Mouse (Mus musculus) MEL (cell line): ENCODE measurements at regions not wholly inside any gene's neighbourhood (a gene's known extent, or its start where the extent isn't known, plus 50 kb on each side); places are given as distances from the start of the nearest gene placed in this dataset.

Experiments used
- DNase-seq: peaks from one replicate; pipeline ENCODE4 v3.0.0; 2011; ENCODE audit warnings: low read depth, low spot score
- H3K27ac ChIP-seq: 2 replicates; pipeline ENCODE4 v1.5.1; 2012; ENCODE audit warnings: low read depth, mild to moderate bottlenecking, control low read depth, low read length, moderate library complexity; ENCODE audit not compliant: control insufficient read depth
- H3K27me3 ChIP-seq, 2 experiments: fragments of 150-350 bp in 1 of 2; sonication (generic) in 1 of 2; 2 replicates each; pipeline ENCODE4 v1.6.1; 2012; ENCODE audit warnings: low read length in 2 of 2, mild to moderate bottlenecking in 2 of 2, improper control_type of control experiment in 1 of 2, moderate library complexity in 1 of 2; ENCODE audit not compliant: insufficient read depth in 2 of 2, control insufficient read depth in 1 of 2
- H3K36me3 ChIP-seq, 2 experiments: 2 replicates each; pipeline ENCODE4 v1.6.1; 2012 to 2014; ENCODE audit warnings: low read length in 2 of 2, improper control_type of control experiment in 1 of 2, inconsistent platforms in 1 of 2, mild to moderate bottlenecking in 1 of 2; ENCODE audit not compliant: insufficient read depth in 2 of 2, control insufficient read depth in 1 of 2
- H3K4me1 ChIP-seq, 2 experiments: fragments of 150-350 bp in 1 of 2; sonication (generic) in 1 of 2; 2 replicates each; pipeline ENCODE4 v1.6.1; 2012; ENCODE audit warnings: low read length in 2 of 2, improper control_type of control experiment in 1 of 2, mild to moderate bottlenecking in 1 of 2; ENCODE audit not compliant: insufficient read depth in 2 of 2, control insufficient read depth in 1 of 2
- H3K4me3 ChIP-seq, 2 experiments: fragments of 150-350 bp in 1 of 2; sonication (generic) in 1 of 2; 2 replicates each; pipeline ENCODE4 v1.5.1; 2012; ENCODE audit warnings: low read depth in 2 of 2, low read length in 2 of 2, mild to moderate bottlenecking in 2 of 2, moderate library complexity in 2 of 2, control low read depth in 1 of 2, improper control_type of control experiment in 1 of 2; ENCODE audit not compliant: control insufficient read depth in 1 of 2, insufficient read depth in 1 of 2
- H3K79me2 ChIP-seq: 2 replicates; pipeline ENCODE4 v1.6.1; 2012; ENCODE audit warnings: mild to moderate bottlenecking, low read length, moderate library complexity; ENCODE audit not compliant: control insufficient read depth, poor library complexity, insufficient read depth
- H3K9ac ChIP-seq: 2 replicates; pipeline ENCODE4 v1.6.1; 2012; ENCODE audit warnings: low read depth, mild to moderate bottlenecking, control low read depth, low read length, moderate library complexity; ENCODE audit not compliant: control insufficient read depth, poor library complexity, severe bottlenecking
- H3K9me3 ChIP-seq: fragments of 150-350 bp; sonication (generic); replicated peaks from 2 replicates; pipeline ENCODE4 v1.6.1; 2012; ENCODE audit warnings: mild to moderate bottlenecking, low read length, improper control_type of control experiment, moderate library complexity; ENCODE audit not compliant: insufficient read depth
- CHD1 ChIP-seq: IDR thresholded peaks from 2 replicates; pipeline ENCODE4 v1.6.1; 2012; ENCODE audit warnings: low read depth, mild to moderate bottlenecking, inconsistent platforms, low read length, improper control_type of control experiment
- CHD2 ChIP-seq: IDR thresholded peaks from 2 replicates; pipeline ENCODE4 v1.6.1; 2011; ENCODE audit warnings: low read length, improper control_type of control experiment
- E2F4 ChIP-seq: IDR thresholded peaks from 2 replicates; pipeline ENCODE4 v1.6.1; 2011; ENCODE audit warnings: low read depth, low read length, improper control_type of control experiment, borderline replicate concordance
- ELF1 ChIP-seq: IDR thresholded peaks from 2 replicates; pipeline ENCODE4 v1.6.1; 2014; ENCODE audit warnings: low read depth, mild to moderate bottlenecking, inconsistent platforms, low read length, improper control_type of control experiment, moderate library complexity
- EP300 ChIP-seq, 2 experiments: IDR thresholded peaks; 2 replicates each; pipeline ENCODE4 v1.6.1; 2011; ENCODE audit warnings: improper control_type of control experiment in 2 of 2, low read length in 2 of 2, low read depth in 1 of 2, mild to moderate bottlenecking in 1 of 2
- ETS1 ChIP-seq: IDR thresholded peaks from 2 replicates; pipeline ENCODE4 v1.6.1; 2012; ENCODE audit warnings: low read depth, mild to moderate bottlenecking, inconsistent platforms, low read length, improper control_type of control experiment, moderate library complexity
- GABPA ChIP-seq: IDR thresholded peaks from 2 replicates; pipeline ENCODE4 v1.6.1; 2012; ENCODE audit warnings: low read depth, mild to moderate bottlenecking, inconsistent platforms, low read length, improper control_type of control experiment, moderate library complexity
- GATA1 ChIP-seq: IDR thresholded peaks from 2 replicates; pipeline ENCODE4 v1.6.1; 2011; ENCODE audit warnings: low read depth, low read length, improper control_type of control experiment
- JUND ChIP-seq: IDR thresholded peaks from 2 replicates; pipeline ENCODE4 v1.6.1; 2011; ENCODE audit warnings: low read depth, mild to moderate bottlenecking, improper control_type of control experiment, low read length
- MYC ChIP-seq: IDR thresholded peaks from 2 replicates; pipeline ENCODE4 v1.6.1; 2011; ENCODE audit warnings: low read depth, mild to moderate bottlenecking, low read length, improper control_type of control experiment, moderate library complexity
- POLR2A ChIP-seq, 2 experiments: IDR thresholded peaks; 2 replicates each; pipeline ENCODE4 v1.6.1; 2011 to 2012; ENCODE audit warnings: low read length in 2 of 2, mild to moderate bottlenecking in 2 of 2, control low read depth in 1 of 2, improper control_type of control experiment in 1 of 2, low read depth in 1 of 2, moderate library complexity in 1 of 2; ENCODE audit not compliant: control insufficient read depth in 1 of 2, insufficient read depth in 1 of 2, poor library complexity in 1 of 2
- POLR2AphosphoS2 ChIP-seq: IDR thresholded peaks from 2 replicates; pipeline ENCODE4 v1.6.1; 2011; ENCODE audit warnings: low read length, improper control_type of control experiment
- POLR2AphosphoS5 ChIP-seq: IDR thresholded peaks from 2 replicates; pipeline ENCODE4 v1.6.1; 2012; ENCODE audit warnings: low read depth, borderline replicate concordance, mild to moderate bottlenecking, inconsistent platforms, low read length, moderate library complexity, mixed read lengths
- RCOR1 ChIP-seq: IDR thresholded peaks from 2 replicates; pipeline ENCODE4 v1.6.1; 2012; ENCODE audit warnings: low read depth, mild to moderate bottlenecking, inconsistent platforms, low read length, improper control_type of control experiment
- TAL1 ChIP-seq: IDR thresholded peaks from 2 replicates; pipeline ENCODE4 v1.6.1; 2012; ENCODE audit warnings: mild to moderate bottlenecking, inconsistent platforms, low read length, moderate library complexity, mixed read lengths
- TBP ChIP-seq: IDR thresholded peaks from 2 replicates; pipeline ENCODE4 v1.8.0; 2011; ENCODE audit warnings: low read depth, low read length, improper control_type of control experiment
- UBTF ChIP-seq: IDR thresholded peaks from 2 replicates; pipeline ENCODE4 v1.6.1; 2012; ENCODE audit warnings: low read depth, mild to moderate bottlenecking, inconsistent platforms, low read length, improper control_type of control experiment, moderate library complexity, borderline replicate concordance; ENCODE audit not compliant: insufficient read depth
- USF1 ChIP-seq: IDR thresholded peaks from 2 replicates; pipeline ENCODE4 v1.6.1; 2014; ENCODE audit warnings: low read depth, mild to moderate bottlenecking, inconsistent platforms, low read length, improper control_type of control experiment, moderate library complexity
- ZMIZ1 ChIP-seq: IDR thresholded peaks from 2 replicates; pipeline ENCODE4 v1.6.1; 2012; ENCODE audit warnings: low read depth, mild to moderate bottlenecking, inconsistent platforms, low read length, improper control_type of control experiment, moderate library complexity
- ZNF384 ChIP-seq: IDR thresholded peaks from 2 replicates; pipeline ENCODE4 v1.6.1; 2012; ENCODE audit warnings: low read depth, mild to moderate bottlenecking, inconsistent platforms, low read length, improper control_type of control experiment

DNA sequence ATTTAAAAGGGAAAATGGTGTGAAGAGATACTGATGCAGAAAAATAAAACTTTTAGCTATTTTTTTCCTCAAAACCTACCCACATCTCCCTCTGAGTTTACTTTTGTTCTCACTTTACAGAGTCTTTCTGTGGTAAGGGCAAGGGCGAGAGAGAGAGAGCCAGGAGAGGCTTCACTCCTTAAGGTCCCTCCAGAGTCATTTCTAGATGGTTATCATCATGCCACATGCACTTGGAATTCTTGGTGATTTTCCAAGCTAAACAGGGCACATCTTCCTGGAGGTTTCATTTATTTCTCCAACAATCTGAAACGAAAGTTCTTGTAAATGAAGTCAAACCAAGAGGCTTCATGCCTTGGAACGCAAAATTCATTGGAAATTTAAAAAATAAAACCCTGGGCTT, 130.0 kb upstream of the Cdkn2b start:
- Histone ChIP-seq H3K4me3 (no peak overlapping the region), H3K27ac (no peak overlapping the region), H3K4me1 (peaks cover 7 to 22% of the 10 kb centered on the region in 2 experiments), H3K79me2 (no peaks in the 10 kb centered on the region), H3K27me3 (no peaks in the 10 kb centered on the region), H3K36me3 (peaks cover 0 to 17% of the 10 kb centered on the region in 2 experiments; a peak in 2 of 4 replicates), H3K9ac (no peak overlapping the region), H3K9me3 (no peaks in the 10 kb centered on the region)
- TF ChIP-seq GATA1 (no peak), CHD2 (no peak), E2F4 (no peak), ELF1 (no peak), ZMIZ1 (no peak), POLR2AphosphoS5 (no peak), MYC (no peak), JUND (no peak), USF1 (no peak)
- no peak for DNase-seq

DNA sequence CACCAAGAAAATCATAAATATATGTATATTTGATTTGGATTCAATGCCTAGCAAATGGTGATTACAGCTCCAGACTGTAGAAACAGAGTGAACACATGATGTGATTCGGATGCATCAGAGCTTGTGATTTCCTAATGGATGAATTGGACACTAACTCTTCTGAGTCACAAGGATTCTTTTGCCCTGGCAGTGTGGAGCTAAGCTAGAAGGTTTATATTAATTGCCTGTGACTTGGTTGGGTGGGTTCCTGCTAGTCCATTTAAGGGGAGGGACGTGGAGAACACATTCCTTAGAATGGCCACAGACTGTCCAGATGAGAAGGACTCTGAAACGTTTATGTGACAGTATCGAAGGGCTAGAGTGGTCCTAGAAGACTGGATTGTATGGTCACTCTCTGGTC, 129.5 kb upstream of the Cdkn2b start:
- H3K4me3 ChIP-seq, result no peak overlapping the region
- H3K27ac ChIP-seq, result no peak overlapping the region
- H3K79me2 ChIP-seq, result no peaks in the 10 kb centered on the region
- peaks cover 0 to 18% of the 10 kb centered on the region in 2 experiments; a peak in 2 of 4 replicates for H3K36me3 ChIP-seq
- DNase-seq, result no peak
- H3K4me1 ChIP-seq, result peaks cover 9 to 17% of the 10 kb centered on the region in 2 experiments
- H3K27me3 ChIP-seq, result no peaks in the 10 kb centered on the region
- no peak overlapping the region for H3K9ac ChIP-seq
- TF ChIP-seq RCOR1 (no peak), ZMIZ1 (no peak), UBTF (no peak), ZNF384 (no peak), ETS1 (no peak), EP300 (IDR thresholded peaks at IDR 0.05; ENCODE audit: low read depth in 1 of 2, low read length in 2 of 2) (no peak), GATA1 (no peak), POLR2A (IDR thresholded peaks at IDR 0.05; ENCODE audit: control insufficient read depth in 1 of 2, insufficient read depth in 1 of 2, low read depth in 1 of 2, low read length in 2 of 2, poor library complexity in 1 of 2) (no peak), GABPA (no peak)
- no peaks in the 10 kb centered on the region for H3K9me3 ChIP-seq

DNA sequence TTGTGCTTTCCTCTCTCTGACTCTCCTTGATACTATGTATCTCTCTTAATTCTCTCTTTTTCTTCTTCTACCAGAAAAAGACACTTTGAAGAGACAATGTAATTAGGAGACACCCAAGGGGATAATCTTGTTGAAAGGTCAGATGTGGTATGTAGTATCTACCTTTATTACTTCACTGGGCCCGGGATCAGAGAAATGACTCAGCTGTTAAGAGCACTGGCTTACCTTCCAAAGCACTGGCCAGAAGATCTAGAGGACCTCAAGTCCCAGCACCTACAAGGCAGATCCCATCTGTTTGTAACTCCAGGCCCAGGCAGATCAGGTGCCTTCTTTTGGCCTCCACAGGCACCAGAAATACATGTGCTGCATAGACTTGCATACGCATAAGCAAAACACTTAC, 127.8 kb upstream of the Cdkn2b start:
- H3K9me3 ChIP-seq, result no peaks in the 10 kb centered on the region
- no peak for TF ChIP-seq ZNF384
- no peak for TF ChIP-seq TAL1
- TF ChIP-seq EP300 (IDR thresholded peaks at IDR 0.05; ENCODE audit: low read depth in 1 of 2, low read length in 2 of 2), result no peak
- no peak for TF ChIP-seq JUND
- no peak for TF ChIP-seq CHD1
- no peak for TF ChIP-seq MYC
- no peak for TF ChIP-seq POLR2AphosphoS2
- TF ChIP-seq TBP, result no peak
- no peak for TF ChIP-seq CHD2
- no peak for TF ChIP-seq ZMIZ1
- no peak for TF ChIP-seq E2F4
- TF ChIP-seq, all 39 proteins: peak for 0
- Histone ChIP-seq H3K9ac (no peak overlapping the region), H3K27ac (no peak overlapping the region), H3K4me3 (no peak overlapping the region), H3K79me2 (no peaks in the 10 kb centered on the region), H3K27me3 (no peaks in the 10 kb centered on the region), H3K36me3 (peaks cover 0 to 29% of the 10 kb centered on the region in 2 experiments; a peak in 2 of 4 replicates), H3K4me1 (peaks cover 13 to 19% of the 10 kb centered on the region in 2 experiments)
- DNase-seq, result no peak
